Mouse (Mus musculus) T-helper 2 cell (primary cell): ENCODE data around the gene Dctn2.
"Not testable (repeated sequence)": the region's sequence is repeated elsewhere in the genome, so short reads cannot be mapped to it uniquely, and the experiment has no call there.

Experiments used
- in situ Hi-C: fragments of 300-600 bp; cut with MboI, MseI; formaldehyde crosslinking; loops from one replicate; pipeline ENCODE4 v1.15.1; 2025; ENCODE audit warnings: high pct_unique_total_duplicates

Gene Dctn2

DNA sequence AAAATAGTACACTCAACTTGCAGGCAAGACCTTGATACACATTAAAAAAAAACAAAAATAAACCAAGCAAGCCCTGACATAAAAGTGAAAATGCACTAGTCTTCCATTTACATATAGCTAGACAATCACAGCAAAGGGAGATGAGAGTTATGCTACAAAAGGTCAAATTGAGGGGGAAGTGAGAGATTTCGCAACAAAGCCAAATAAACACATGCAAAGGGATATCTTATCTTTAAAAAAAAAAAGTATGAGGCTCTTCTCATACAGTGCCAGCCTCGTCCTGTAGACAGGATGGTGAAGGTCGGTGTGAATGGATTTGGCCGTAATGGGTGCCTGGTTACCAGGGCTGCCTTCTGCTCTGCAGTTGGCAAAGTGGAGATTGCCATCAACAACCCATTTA is 46.7 kb downstream of the Dctn2 start:
- in situ Hi-C loops: no loop called here

DNA sequence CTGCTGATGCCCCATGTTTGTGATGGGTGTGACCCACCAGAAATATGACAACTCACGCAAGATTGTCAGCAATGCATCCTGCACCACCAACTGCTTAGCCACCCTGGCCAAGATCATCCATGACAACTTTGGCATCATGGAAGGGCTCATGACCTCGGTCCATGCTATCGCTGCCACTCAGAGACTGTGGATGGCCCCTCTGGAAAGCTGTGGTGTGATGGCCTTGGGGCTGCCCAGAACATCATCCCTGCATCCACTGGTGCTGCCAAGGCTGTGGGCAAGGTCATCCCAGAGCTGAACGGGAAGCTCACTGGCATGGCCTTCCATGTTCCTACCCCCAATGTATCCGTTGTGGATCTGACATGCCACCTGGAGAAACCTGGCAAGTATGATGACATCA is 47.3 kb downstream of the Dctn2 start:
- in situ Hi-C loops: not testable (repeated sequence)

- in situ Hi-C loops: not testable (repeated sequence)
These were observed 48.8 kb downstream of the Dctn2 start for GRCm38 (mm10) chr10:127314950-127315349.

DNA sequence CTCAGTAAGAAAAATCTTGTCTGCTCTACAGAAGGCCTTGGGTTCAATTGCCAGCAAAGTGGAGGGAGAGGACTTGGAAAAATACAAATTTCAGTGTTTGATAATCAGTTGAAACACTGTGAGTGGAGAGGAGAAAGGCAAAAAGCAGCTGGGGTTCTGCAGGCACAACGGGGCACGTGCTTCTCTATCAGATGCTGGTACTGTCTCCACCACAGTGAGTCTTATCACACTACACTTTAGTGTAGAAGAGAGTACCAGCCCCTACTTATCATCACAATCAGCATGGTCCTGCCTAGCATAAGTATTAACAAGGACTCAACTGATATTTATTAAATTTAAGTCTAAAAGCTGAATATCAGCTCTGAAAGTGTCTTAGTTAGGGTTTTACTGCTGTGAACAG is 51.1 kb downstream of the Dctn2 start:
- in situ Hi-C loops: no loop called here

DNA sequence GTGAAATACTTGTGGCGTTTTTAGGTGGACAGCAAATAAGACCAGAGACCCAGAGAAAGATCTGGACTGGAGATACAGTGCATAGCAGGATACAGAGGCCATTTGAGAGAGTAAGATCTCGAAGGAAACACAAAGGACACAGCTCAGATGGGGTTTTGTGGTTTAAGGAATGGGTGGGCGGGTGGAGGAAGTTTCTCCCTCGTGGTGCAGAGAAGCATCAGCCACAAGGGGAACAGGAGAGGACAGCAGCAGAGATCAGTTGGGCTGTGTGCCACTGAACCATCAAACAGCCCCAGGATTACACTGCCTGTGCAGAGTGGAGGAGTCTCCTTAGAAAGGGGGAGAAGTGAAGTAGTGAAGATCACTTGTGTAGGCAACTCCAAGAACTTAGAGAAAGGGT is 51.8 kb downstream of the Dctn2 start:
- in situ Hi-C loops: no loop called here

- in situ Hi-C loops: no loop called here
These were observed 53.8 kb downstream of the Dctn2 start for GRCm38 (mm10) chr10:127319969-127320368.

DNA sequence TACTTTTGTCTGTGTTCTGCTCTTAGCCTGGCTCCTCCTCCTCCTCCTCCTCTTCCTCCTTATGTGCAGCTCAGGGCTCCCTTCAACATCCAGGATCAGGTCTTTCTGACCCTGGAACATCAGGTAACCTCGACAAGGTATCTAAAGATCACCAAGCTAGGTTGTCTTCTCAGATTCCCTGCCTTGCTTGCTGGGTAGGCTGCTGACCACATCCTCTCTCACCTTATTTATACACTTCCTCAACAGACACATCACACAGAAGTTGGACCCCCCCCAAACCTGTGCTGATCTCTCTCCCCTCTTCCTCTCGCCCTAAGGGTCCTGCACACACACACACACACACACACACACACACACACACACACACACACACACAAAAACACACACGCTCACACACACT is 55.5 kb downstream of the Dctn2 start, which contains the start of gene Arhgap9:
Gene Arhgap9, plus strand, starts transcription at position 344 of the 400 bp plus-strand sequence.
- in situ Hi-C loops: no loop called here

DNA sequence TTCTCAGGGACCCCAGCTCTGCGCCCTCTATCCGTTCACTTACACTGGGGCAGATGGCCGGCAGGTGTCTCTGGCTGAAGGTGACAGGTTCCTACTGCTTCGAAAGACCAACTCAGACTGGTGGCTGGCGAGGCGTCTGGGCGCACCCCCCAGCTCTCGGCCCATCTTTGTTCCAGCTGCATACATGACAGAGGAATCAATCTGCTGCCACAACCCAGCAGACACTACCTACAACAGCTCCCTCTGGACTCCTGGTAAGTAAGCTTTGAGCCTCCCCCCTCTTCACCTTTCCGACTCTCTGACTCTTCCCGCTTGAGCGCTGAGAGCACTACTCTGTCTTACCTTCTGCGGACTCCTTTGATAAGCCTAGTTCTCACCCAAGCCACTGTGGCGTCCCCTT is 56.0 kb downstream of the Dctn2 start:
- in situ Hi-C loops: no loop called here

- in situ Hi-C loops: no loop called here
These were observed 56.5 kb downstream of the Dctn2 start for GRCm38 (mm10) chr10:127322669-127323068.

GRCm38 (mm10) chr10:127323131-127323855 is 57.1 kb downstream of the Dctn2 start:
- in situ Hi-C loops: no loop called here

GRCm38 (mm10) chr10:127324495-127324894 is 58.3 kb downstream of the Dctn2 start:
- in situ Hi-C loops: no loop called here

GRCm38 (mm10) chr10:127325454-127326016 is 59.4 kb downstream of the Dctn2 start:
- in situ Hi-C loops: no loop called here

GRCm38 (mm10) chr10:127326017-127326801 is 60.0 kb downstream of the Dctn2 start:
- in situ Hi-C loops: no loop called here

DNA sequence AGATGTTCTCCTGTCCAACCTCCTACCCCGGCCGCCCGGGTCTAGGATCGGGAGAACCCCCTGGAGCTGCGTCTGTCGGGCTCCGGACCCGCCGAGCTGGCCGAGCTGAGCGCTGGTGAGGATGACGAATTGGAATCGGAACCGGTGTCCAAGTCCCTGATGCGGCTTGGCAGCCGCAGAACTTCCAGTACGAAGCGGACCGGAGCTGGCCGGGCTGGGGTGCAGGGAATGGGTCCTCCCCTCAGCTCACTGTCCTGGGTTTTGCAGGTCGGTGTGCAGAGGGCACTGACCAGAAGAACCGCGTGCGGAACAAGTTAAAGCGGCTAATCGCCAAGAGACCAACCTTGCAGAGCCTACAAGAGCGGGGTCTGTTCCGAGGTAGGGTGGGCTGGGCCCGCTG is 60.7 kb downstream of the Dctn2 start:
- in situ Hi-C loops: no loop called here

GRCm38 (mm10) chr10:127327461-127328145 is 61.4 kb downstream of the Dctn2 start:
- in situ Hi-C loops: no loop called here

DNA sequence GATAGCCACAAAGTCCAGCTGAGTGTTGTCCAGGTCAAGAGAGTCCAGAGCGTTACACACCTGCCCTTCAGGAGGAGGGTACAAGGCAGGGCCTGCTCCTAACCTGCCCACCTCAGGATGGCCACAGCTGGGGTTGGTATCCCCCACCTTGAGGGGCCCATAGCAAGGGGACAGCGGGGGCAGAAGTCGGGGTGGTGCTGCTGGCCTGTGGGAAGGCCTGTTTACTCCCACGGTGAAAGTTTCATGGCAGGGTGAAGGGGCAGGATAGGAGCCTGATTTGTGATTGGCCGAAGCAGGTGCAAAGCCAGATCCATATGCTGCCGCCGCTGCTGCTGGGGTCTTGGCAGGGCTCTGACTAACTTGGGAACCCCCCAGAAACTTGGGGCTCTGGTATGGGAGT is 64.0 kb downstream of the Dctn2 start:
- in situ Hi-C loops: loop anchor here (5.0 kb wide), 1 partner anchor 143 kb away; no protein-coding TSS in a partner anchor
